Mouse (Mus musculus): ENCODE data around the gene Gas2l1.

Gene Gas2l1

DNA sequence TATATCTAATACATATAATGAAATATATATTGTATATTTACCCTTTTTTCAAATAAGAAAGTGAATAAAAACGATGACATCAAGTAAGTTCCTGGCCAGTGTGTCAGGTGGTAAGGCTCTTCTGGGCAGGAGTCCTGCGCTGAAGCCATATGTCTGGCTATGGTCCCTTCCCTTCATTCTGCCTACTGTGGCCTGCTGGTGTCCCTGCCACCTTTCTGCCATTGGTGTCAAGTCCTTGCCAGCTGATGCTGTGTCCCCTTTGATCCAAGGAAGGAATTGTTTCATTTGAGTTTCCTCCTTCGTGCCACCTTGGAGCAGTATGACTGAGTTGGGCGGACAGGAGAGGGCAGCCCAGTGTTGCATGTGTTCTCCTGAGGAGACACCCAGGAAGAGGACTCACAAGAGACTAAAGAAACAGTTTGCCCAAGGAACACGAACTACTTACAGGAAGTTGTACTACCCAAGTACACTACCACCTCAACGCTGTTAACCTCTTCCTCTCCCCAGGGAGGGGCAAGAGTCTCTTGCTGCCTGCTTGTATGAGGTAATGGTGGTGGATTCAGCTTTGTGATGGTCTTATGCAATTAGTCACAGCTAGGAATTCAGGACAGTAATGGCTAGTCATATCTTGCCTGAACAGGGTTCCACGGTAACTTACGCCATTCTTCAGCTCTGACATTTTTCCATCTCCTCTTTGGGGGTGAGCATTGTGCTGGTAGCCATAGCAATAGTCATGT, 22.3 kb downstream of the Gas2l1 start:
- no peak for DNase-seq (ENCODE audit: low spot score in 2 of 2)

DNA sequence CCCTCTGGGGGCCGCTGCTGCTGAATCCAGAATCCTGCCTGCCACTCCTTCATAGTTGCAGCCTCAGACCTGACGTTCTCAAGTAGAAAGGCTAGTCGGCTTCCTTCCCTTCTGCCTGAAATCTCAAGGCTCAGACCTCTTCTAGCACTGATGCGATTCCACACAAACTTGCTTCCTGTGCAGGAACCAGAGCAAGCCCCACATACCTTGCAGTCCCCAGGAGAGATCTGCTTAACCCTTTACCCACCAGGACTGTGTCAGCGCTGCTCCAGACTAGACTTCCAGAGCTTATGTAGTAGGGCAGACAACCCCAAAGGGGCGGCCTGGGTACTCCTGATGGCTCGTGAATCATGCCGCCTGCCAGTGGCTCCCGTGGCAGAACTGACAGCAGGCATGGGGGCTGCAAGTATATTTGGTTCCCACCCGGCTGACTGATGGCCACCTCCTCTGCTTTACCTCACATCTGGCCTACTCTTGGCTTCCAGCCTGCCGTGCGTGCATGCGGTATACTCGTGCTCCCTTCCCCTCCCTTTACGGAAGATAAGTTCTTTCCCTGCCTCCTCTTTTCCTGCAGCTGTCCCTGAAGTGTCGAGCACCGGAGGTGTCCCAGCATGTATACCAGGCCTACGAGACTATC, 23.9 kb downstream of the Gas2l1 start:
- peak; percentile 81 to 84 for DNase-seq (ENCODE audit: low spot score in 2 of 2)

DNA sequence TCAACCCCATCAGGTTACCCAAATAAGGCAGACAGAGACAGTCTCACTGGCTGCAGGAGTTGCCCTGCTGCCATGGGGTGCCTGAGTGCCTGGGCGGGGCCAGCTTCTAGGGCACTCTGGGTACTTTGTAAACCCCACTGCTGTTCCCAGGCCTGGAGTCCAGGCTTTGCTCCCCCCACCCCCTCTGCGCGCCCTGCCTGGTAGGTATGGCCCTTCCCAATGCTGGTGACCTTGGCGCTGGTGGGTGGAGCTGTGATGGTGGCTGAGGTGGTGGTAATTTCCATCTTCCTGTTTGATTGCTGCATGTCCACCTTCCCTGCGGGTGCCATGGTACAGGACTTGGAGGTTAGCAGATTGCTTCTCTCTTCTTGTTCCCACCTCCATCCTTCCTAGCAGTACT, 24.5 kb downstream of the Gas2l1 start:
- DNase-seq (ENCODE audit: low spot score in 2 of 2) = no peak

DNA sequence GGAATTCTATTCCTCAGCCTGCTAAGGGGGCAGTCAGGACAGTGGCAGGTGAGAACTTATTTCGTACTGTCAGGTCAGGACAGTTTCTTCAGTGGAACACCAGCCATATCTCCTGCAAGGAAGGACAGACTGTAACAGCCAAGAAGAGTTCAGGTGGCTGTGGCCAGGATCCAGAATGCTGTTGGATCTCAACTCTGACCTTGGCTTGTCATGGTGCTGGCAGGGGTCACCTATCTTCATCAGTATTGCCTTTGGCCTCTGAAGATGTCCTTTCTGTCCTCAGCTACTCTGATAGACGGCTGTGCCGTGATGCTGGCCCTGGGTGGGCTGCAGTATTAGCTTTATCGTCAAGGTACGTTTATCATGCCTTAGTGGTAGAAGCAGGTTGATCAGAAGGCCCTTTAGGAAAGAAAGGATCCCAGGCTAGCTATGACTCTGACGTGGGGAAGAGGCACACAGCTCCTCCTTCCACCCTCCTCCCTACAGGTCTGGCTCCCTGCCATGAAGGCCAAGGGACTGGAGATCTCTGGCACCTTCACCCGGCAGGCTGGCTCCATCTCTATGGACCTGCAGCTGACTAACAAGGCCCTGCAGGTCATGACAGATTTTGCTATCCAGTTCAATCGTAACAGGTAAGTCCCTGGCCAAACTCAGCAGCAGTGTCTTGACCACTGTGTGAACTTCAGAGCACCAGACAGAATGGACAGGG, 27.8 kb downstream of the Gas2l1 start:
- no peak for DNase-seq (ENCODE audit: low spot score in 2 of 2)

DNA sequence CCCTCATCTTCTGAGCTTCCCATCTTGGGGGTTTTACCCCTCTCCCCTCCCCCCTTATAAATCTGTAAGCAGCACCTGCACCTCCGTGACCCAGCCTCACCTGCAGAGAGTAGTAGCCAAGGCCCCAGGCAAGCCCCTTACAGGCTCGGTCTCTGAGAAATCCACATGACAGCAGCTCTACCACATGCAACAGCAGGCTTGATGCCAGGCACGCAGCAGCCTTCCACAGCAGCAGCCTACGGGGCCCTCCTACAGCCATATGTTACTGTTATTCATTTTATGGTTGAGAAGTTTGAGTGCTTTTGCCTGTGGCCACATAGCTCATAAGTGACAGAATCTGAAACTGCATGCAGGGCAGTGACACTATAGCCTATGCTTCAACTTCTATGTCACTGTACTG, 29.7 kb downstream of the Gas2l1 start:
- peak; percentile 77 to 90 for DNase-seq (ENCODE audit: low spot score in 2 of 2)

DNA sequence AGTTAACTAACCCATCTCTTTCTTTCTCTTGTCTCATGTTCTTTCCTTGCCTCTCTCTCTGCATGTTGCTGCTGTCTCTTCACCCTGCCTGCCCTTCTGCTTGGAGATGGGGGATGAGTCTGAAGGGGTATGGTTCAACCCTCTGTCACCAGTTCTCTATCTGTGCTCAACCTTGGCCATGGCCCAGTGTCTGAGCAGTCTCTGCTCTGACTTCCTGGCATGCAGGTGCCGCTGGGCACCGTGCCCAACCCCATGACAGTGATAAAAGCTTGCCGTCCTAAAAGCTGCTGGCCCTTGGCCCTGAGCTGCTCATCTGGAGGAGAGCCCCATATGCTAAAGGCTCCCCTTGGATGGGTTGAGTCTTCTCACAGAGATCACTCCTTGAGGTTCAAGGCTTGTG, 32.0 kb downstream of the Gas2l1 start:
- DNase-seq (ENCODE audit: low spot score in 2 of 2) = no peak

DNA sequence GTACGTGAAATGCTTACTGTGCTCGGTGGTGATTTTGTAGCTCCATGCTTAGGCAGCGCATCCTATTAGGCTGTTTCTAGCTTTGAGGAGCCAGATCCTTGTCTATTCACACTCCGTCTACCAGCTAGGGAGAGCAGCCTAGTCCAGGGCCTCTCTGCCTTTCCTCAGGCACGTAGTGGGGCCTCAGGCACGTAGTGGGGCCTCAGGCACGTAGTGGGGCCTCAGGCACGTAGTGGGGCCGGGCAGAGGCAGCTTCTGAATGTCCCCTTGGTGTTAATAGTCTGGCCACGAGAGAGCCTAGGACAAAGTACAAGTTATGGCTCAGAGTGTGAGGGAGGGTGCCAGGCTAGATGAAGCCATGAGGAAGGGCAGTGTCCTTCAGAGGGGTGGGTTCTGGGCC, 32.4 kb downstream of the Gas2l1 start:
- no peak for DNase-seq (ENCODE audit: low spot score in 2 of 2)

DNA sequence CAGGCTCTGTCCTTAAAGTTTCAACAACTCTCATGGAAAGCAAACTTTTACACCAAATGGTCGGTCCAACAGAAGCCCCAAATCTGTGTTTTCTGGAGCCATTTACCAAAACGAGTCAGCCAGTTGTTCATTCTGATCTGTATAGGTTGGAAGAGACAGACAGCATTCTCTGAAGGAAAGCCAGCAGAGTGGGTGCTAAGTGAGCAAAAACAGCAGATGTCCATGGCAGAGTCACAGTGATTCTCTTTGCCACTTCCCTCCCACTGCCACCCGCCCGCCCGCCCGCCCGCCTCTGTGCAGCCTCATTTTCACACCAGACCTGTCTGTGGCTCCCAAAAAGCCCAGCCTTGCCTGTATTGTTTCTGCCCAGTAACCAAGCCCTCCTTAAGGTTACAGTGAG, 36.9 kb downstream of the Gas2l1 start:
- DNase-seq (ENCODE audit: low spot score in 2 of 2) = peak; percentile 48 to 82

DNA sequence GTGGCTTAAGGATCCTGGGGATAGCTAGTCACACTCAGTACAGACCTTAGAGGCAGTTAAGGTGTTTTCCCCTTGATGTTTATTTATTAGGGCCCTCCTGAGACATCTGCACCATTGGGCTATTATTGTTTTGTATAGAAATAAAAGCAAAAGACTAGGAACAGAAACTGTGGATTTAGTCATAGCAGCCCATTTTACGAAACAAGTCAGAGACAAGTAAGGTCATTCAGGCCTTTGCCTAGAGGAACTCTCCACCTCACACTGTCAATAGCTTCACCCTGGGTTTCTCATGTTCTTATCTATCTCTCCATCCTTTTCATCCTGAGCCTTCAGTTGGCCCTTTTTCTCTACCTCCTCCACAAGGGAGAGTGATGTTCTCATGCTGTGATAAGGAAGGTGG, 40.0 kb downstream of the Gas2l1 start:
- no peak for DNase-seq (ENCODE audit: low spot score in 2 of 2)

DNA sequence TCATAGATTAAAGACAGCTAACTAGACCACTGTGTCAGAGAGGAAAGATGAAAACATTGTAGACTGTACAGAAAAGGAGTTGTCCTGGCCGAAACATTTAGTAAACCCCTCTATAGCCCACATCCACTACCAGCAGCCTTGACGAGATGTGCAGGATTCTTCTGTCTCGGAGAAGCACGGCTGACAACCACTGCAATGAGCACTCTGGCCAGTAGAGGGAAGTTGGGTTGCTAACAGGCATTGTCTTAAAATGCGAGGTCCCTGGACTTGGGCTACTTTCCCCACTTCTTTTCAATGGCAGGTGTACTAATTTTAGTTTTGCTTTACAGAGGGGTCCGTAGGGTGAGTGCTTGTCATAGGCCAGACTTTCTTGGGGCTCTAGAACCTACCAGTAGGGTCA, 47.6 kb downstream of the Gas2l1 start:
- peak in 1 of 2 experiments; percentile 39 for DNase-seq (ENCODE audit: low spot score in 2 of 2)

DNA sequence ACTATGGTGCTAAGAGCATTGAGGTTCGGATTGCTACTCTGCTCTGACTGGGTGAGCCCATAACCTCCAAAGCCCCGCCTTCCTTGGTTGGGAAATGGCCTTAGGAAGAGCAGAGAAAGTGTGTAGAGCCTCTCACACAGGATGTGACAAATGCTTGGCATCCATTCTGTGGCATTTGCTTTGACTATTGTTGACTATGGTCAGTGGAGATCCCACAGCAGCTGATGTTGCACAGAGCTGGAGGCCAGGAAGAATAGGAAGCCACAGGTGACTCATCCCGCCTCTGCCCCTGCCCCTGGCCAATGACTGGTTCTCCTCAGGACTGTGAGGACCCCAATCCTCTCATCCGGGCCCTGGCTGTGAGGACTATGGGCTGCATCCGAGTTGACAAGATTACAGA, 48.8 kb downstream of the Gas2l1 start:
- DNase-seq (ENCODE audit: low spot score in 2 of 2) = no peak

DNA sequence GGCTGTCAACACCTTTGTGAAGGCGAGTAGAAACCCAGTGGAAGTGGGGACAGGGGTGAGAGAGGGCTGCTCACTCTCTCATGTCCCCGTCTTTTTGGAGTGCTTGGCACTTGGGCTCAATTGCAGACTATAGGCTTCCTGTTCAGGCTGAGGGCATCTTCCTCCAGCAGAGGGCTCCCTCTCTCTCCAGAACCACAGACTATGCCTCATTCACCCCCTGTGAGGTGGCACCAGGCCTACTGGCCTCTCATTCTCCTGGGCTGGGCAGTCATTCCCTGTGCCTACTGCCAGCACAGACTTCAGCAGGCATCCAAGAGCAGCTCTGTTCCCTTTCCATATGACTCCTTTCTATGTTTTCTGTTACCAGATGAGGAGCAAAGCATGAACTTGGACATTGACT, 49.4 kb downstream of the Gas2l1 start:
- DNase-seq (ENCODE audit: low spot score in 2 of 2) = peak; percentile 72 to 82

DNA sequence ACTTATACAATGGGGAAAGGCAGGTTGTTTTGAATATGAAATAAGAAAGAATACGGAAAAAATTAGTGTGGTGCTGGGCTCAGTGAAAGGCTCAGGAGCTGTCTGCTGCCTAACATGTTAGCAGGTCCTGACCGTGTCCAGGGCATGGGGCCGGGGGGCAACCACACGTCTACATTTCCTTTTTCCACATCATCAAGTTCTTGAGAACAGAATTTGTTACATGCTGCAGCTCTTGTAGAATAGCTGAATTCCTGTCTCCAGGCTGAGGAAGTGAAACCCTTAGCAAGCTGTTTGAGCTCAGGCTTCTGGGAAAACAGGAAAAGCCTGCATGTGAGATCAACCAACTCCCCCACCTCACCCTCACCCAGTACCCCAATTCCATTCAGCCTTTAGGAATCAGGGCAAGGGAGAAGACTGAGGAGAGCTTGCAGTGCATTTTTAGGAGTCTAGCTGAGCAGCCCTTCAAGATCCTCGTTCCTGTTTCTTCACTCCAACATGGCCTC, 52.9 kb downstream of the Gas2l1 start:
- DNase-seq (ENCODE audit: low spot score in 2 of 2) = no peak

DNA sequence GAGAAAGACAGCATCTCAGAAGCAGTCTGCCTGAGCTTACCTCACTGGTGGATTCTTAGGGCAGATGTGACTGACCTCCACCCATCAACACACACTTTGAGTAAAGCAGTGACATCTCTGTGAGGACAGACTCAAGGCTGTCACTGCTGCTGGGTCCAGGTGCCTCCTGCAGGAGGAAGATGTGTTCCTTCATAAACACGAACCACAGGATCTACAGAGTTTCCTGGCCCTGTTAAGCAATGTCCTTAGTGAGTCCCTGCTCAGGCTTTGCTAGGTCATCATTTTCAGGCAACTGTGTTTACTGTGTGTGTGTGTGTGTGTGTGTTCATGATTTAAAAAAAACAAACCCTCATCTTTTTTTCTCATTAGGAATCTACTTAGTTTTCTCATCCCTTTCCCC, 53.6 kb downstream of the Gas2l1 start:
- DNase-seq (ENCODE audit: low spot score in 2 of 2) = no peak

DNA sequence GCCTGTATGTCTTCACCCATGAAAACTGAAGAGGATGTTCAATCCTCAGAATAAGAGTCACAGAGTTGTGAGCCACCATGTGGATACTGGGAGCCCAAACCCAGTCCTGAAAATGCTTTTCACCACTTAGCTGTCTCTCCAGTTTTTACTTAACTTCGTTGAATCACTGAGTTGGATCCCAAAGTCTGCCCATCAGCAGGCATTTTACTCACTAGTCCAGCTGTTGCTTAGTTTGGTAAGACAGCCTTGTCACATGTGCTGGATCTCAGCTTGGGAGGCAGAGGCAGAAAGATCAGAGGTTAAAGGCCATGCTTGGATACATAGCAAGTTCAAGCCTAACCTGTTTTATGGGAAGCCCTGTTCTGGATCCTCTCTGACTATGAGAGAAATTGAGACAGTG, 54.9 kb downstream of the Gas2l1 start:
- no peak for DNase-seq (ENCODE audit: low spot score in 2 of 2)

DNA sequence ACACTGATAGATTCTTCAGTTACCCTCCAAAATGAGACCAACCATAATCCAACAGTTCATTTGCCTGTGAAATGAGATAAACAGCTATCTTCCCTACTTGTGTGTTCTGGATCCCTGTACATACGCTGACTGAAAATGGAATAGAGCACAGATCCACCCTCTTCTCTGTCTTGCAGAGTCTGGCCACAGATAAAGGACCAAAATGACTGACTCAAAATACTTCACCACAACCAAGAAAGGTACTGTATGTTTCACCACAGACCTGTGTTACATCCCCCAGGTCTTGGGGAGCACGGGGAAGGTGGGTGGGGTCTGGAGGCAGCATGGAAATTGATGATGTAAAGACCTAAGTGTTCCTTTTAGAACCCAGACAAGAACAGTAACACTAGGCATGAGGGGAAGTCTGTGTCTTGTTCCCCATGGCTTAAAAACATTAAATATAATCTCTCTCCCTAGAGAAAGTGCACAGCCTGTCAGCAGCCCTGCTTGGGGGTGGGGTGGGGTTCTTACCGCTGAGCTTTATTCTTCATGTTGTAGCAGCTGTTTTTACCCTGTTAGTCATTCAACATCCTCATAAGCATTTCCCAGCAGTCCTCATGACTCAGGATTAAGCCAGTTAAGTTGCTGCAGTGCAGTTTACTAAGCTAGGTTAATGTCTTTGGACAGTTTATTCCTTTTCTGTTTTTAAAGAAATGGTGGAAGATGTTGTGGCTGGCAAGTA, 55.6 kb downstream of the Gas2l1 start:
- DNase-seq (ENCODE audit: low spot score in 2 of 2) = peak in 1 of 2 experiments; percentile 40

DNA sequence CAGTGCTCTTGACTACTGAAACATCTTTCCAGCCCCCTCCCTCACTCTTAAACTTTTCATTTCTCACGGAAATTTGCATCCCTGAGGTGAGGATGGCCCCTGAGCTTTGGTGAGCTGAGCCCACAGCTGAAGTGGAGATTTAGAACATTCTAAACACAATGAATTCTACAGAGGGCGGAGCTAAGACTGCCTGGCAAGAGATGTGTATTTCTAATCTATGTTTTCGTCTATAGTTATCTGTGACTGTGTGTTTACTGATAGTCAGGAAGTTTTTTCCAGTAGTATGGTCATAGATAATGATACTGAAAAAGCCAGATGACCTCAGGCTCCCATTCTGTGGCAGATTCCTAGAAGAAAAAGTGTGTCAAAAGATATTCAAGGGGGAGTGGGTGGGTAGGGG, 56.3 kb downstream of the Gas2l1 start:
- no peak for DNase-seq (ENCODE audit: low spot score in 2 of 2)

DNA sequence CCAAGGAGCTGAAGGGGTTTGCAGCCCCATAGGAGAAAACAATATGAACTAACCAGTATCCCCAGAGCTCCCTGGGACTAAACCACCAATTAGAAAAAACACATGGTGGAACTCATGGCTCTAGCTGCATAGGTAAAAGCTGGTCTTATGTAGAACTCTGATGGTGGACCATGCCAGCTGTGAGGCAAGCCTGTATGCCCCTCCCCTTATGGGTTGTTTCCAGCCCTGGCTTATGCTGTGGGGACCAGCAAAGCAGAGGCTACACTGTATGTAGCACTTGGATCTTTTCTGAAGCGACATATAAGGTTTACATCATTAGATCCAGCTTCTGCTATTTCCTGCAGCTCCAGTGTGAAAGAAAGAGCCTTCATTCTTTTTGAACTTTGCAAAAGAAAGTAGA, 57.9 kb downstream of the Gas2l1 start:
- DNase-seq (ENCODE audit: low spot score in 2 of 2) = no peak

DNA sequence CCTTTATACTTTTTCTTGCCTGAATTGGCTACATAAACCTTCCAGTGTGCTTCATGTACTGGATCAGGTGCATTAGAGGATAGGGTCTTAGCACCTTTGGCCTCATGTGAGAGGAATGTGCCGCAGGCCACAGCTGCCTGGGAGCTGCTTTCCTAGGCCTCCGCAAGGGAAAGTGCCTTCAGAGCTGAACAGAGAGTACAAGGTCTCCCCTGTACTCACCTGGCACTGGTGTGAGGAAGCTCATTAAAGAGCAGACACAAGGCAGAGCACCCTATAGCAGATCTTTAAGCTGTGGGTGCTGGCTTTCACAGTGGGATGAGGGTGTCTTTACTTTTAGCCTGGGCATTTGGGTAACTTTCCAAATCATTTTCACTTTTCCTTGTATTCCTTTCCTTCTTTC, 59.6 kb downstream of the Gas2l1 start:
- no peak for DNase-seq (ENCODE audit: low spot score in 2 of 2)

Measured in frontal cortex, postnatal 36 days (tissue).